Mouse (Mus musculus) ES-E14 (cell line): ENCODE data around the gene Zfp787. TPM values are rescaled to one million over a fixed set of nuclear protein-coding genes. Genes with fewer than 3 reads are reported as not detected.

ENCODE experiments used
- DNase-seq: peaks from one replicate; pipeline ENCODE4 v3.0.0-alpha.2; 2013; ENCODE audit warnings: low read depth, low spot score
- H3K27ac ChIP-seq: 2 replicates; pipeline ENCODE4 v1.5.1; 2012; ENCODE audit warnings: low read depth, mild to moderate bottlenecking, low read length, moderate library complexity, mixed read lengths; ENCODE audit not compliant: poor library complexity, insufficient read depth, severe bottlenecking
- H3K36me3 ChIP-seq: 2 replicates; pipeline ENCODE4 v1.6.1; 2012; ENCODE audit warnings: mild to moderate bottlenecking, low read length, moderate library complexity, mixed read lengths; ENCODE audit not compliant: control insufficient read depth, poor library complexity, insufficient read depth, severe bottlenecking
- H3K4me1 ChIP-seq, 2 experiments: fragments of 150-350 bp in 1 of 2; sonication (generic) in 1 of 2; 2 replicates each; pipeline ENCODE4 v1.6.1; 2012; ENCODE audit warnings: low read length in 2 of 2, mild to moderate bottlenecking in 1 of 2, mixed read lengths in 1 of 2; ENCODE audit not compliant: control insufficient read depth in 2 of 2, insufficient read depth in 2 of 2, poor library complexity in 1 of 2
- H3K4me3 ChIP-seq, 2 experiments: fragments of 150-350 bp in 1 of 2; sonication (generic) in 1 of 2; 2 replicates each; pipeline ENCODE4 v1.5.1; 2012; ENCODE audit warnings: low read length in 2 of 2, low read depth in 1 of 2, mild to moderate bottlenecking in 1 of 2, mixed read lengths in 1 of 2; ENCODE audit not compliant: insufficient read depth in 1 of 2, poor library complexity in 1 of 2, severe bottlenecking in 1 of 2
- H3K9ac ChIP-seq: 2 replicates; pipeline ENCODE4 v1.6.1; 2012; ENCODE audit warnings: low read depth, mild to moderate bottlenecking, low read length, mixed read lengths; ENCODE audit not compliant: poor library complexity, insufficient read depth, severe bottlenecking
- H3K9me3 ChIP-seq: fragments of 150-350 bp; sonication (generic); 2 replicates; pipeline ENCODE4 v1.6.1; 2012; ENCODE audit warnings: low read depth, mild to moderate bottlenecking, low read length; ENCODE audit not compliant: control insufficient read depth, insufficient read depth
- CHD2 ChIP-seq: IDR thresholded peaks from 2 replicates; pipeline ENCODE4 v1.6.1; 2014; ENCODE audit warnings: mild to moderate bottlenecking, low read depth, low read length, inconsistent platforms
- HCFC1 ChIP-seq: IDR thresholded peaks from 2 replicates; pipeline ENCODE4 v1.6.1; 2012; ENCODE audit warnings: low read length, inconsistent platforms, borderline replicate concordance; ENCODE audit not compliant: insufficient read depth
- MAFK ChIP-seq: IDR thresholded peaks from 2 replicates; pipeline ENCODE4 v1.6.1; 2014; ENCODE audit warnings: mild to moderate bottlenecking, low read depth, low read length, inconsistent platforms; ENCODE audit not compliant: insufficient read depth
- ZC3H11A ChIP-seq: IDR thresholded peaks from 2 replicates; pipeline ENCODE4 v1.6.1; 2012; ENCODE audit warnings: low read depth, mild to moderate bottlenecking, inconsistent platforms, low read length, borderline replicate concordance
- ZNF384 ChIP-seq: IDR thresholded peaks from 2 replicates; pipeline ENCODE4 v1.6.1; 2012; ENCODE audit warnings: low read depth, low read length, inconsistent platforms
- in situ Hi-C, 2 experiments: fragments of 600-800 bp; cut with MboI; formaldehyde crosslinking; loops; one replicate each; pipeline ENCODE4 v1.15.1; 2025; ENCODE audit warnings: low sequenced_read_pairs in 2 of 2, inconsistent platforms in 1 of 2; ENCODE audit not compliant: unreplicated experiment in 2 of 2
- total RNA-seq: library from RNA; depleted of rRNA; stranded (reverse); fragments of 300-350 nt; gene quantifications from 2 replicates; pipeline ENCODE4 v1.2.3, GENCODE M21; 2012

Gene Zfp787
- total RNA-seq, 1 experiment: 20.9 TPM

- in situ Hi-C loops: no loop called here
- Histone ChIP-seq H3K27ac (peak overlapping the region; percentile 22; the same call in 1 of the 2 replicates), H3K4me1 (peaks cover 0 to 4% of the 10 kb centered on the region in 2 experiments; a peak in 2 of 4 replicates), H3K9ac (peak overlapping the region; percentile 55), H3K4me3 (peak overlapping the region; percentile 82 to 94), H3K9me3 (no peaks in the 10 kb centered on the region), H3K36me3 (peaks cover 7% of the 10 kb centered on the region)
- no peak for DNase-seq
- no peak for TF ChIP-seq MAFK
- TF ChIP-seq CHD2: no peak
- TF ChIP-seq HCFC1: no peak
These were observed 15.7 kb upstream of the Zfp787 start for GRCm38 (mm10) chr7:6171444-6172005.

GRCm38 (mm10) chr7:6170871-6171270 lies 15.1 kb upstream of the Zfp787 start:
- TF ChIP-seq MAFK (no peak), CHD2 (no peak), ZC3H11A (no peak), HCFC1 (no peak), ZNF384 (no peak)
- in situ Hi-C loops: no loop called here
- Histone ChIP-seq H3K27ac (no peak overlapping the region), H3K4me1 (peaks cover 0 to 4% of the 10 kb centered on the region in 2 experiments; a peak in 2 of 4 replicates), H3K4me3 (peak overlapping the region in 1 of 2 experiments; percentile 82; a peak in 3 of 4 replicates), H3K9me3 (no peaks in the 10 kb centered on the region), H3K36me3 (peaks cover 7% of the 10 kb centered on the region), H3K9ac (no peak overlapping the region)
- DNase-seq: no peak

GRCm38 (mm10) chr7:6170391-6170790 lies 14.6 kb upstream of the Zfp787 start:
- Histone ChIP-seq H3K4me3 (no peak overlapping the region), H3K36me3 (peaks cover 5% of the 10 kb centered on the region), H3K9ac (no peak overlapping the region), H3K9me3 (no peaks in the 10 kb centered on the region), H3K4me1 (peaks cover 0 to 4% of the 10 kb centered on the region in 2 experiments; a peak in 2 of 4 replicates), H3K27ac (no peak overlapping the region)
- in situ Hi-C loops: no loop called here
- DNase-seq: no peak
- no peak for TF ChIP-seq ZNF384
- TF ChIP-seq ZC3H11A: no peak
- TF ChIP-seq MAFK: no peak
- TF ChIP-seq HCFC1: no peak
- no peak for TF ChIP-seq CHD2

GRCm38 (mm10) chr7:6169403-6169802 lies 13.6 kb upstream of the Zfp787 start:
- H3K36me3 ChIP-seq: no peaks in the 10 kb centered on the region
- peaks cover 0 to 6% of the 10 kb centered on the region in 2 experiments; a peak in 2 of 4 replicates for H3K4me1 ChIP-seq
- DNase-seq: no peak
- no peak overlapping the region for H3K9ac ChIP-seq
- no peak for TF ChIP-seq MAFK
- TF ChIP-seq CHD2: no peak
- TF ChIP-seq ZNF384: no peak
- TF ChIP-seq ZC3H11A: no peak
- no peak for TF ChIP-seq HCFC1
- H3K27ac ChIP-seq: no peak overlapping the region
- no peak overlapping the region for H3K4me3 ChIP-seq
- in situ Hi-C loops: no loop called here
- H3K9me3 ChIP-seq: no peaks in the 10 kb centered on the region

GRCm38 (mm10) chr7:6164671-6165070 lies 8.9 kb upstream of the Zfp787 start:
- H3K36me3 ChIP-seq: no peaks in the 10 kb centered on the region
- no peaks in the 10 kb centered on the region for H3K9me3 ChIP-seq
- H3K4me1 ChIP-seq: peaks cover 0 to 2% of the 10 kb centered on the region in 2 experiments; a peak in 1 of 4 replicates
- no peak for DNase-seq
- TF ChIP-seq ZC3H11A: no peak
- no peak for TF ChIP-seq MAFK
- TF ChIP-seq ZNF384: no peak
- no peak for TF ChIP-seq CHD2
- no peak for TF ChIP-seq HCFC1
- in situ Hi-C loops: no loop called here
- H3K4me3 ChIP-seq: no peak overlapping the region
- no peak overlapping the region for H3K9ac ChIP-seq
- no peak overlapping the region for H3K27ac ChIP-seq
